Mouse (Mus musculus) kidney, adult 2 months (tissue): ENCODE data around the gene Pitpnm1. TPM values are rescaled to one million over a fixed set of nuclear protein-coding genes. Genes with fewer than 3 reads are reported as not detected.

Experiments used
- DNase-seq: peaks from one replicate; pipeline ENCODE4 v3.0.0; 2021
- H3K27ac ChIP-seq: fragments of 200-500 bp; 2 replicates; pipeline ENCODE4 v1.5.1; 2012; ENCODE audit warnings: low read depth, low read length, control low read depth, inconsistent platforms; ENCODE audit not compliant: insufficient read depth
- H3K27me3 ChIP-seq: fragments of 200-500 bp; replicated peaks from 2 replicates; pipeline ENCODE4 v1.6.1; 2012; ENCODE audit warnings: mild to moderate bottlenecking, moderate library complexity, low read length, inconsistent platforms; ENCODE audit not compliant: control insufficient read depth, insufficient read depth
- H3K36me3 ChIP-seq: fragments of 200-500 bp; 2 replicates; pipeline ENCODE4 v1.6.1; 2012; ENCODE audit warnings: mild to moderate bottlenecking, moderate library complexity, low read length, inconsistent platforms; ENCODE audit not compliant: control insufficient read depth, insufficient read depth
- H3K4me1 ChIP-seq: fragments of 200-500 bp; 2 replicates; pipeline ENCODE4 v1.6.1; 2011; ENCODE audit warnings: low read length; ENCODE audit not compliant: control insufficient read depth, insufficient read depth
- H3K4me3 ChIP-seq: fragments of 200-500 bp; 2 replicates; pipeline ENCODE4 v1.5.1; 2011; ENCODE audit warnings: mild to moderate bottlenecking, low read depth, low read length, control low read depth; ENCODE audit not compliant: insufficient read depth
- CTCF ChIP-seq: fragments of 200-500 bp; conservative IDR thresholded peaks from 2 replicates; pipeline ENCODE4 v1.5.1; 2011; ENCODE audit warnings: low read depth, mild to moderate bottlenecking, control low read depth, low read length, moderate library complexity, mixed read lengths; ENCODE audit not compliant: insufficient read depth, insufficient read length
- POLR2A ChIP-seq: fragments of 200-500 bp; IDR thresholded peaks from one replicate; pipeline ENCODE4 v1.6.1; 2011; ENCODE audit warnings: low read depth, low read length, control low read depth
- WGBS: fragments of 180-500 bp; shearing (Covaris S2); methylation state at CpG from one replicate; pipeline ENCODE4 v1.1.7; 2018; 5-methylcytosine and 5-hydroxymethylcytosine counted together
- polyA plus RNA-seq: library from polyadenylated mRNA; depleted of rRNA; stranded (reverse); fragments of >200 nt; gene quantifications from 2 replicates; pipeline ENCODE4 v1.2.3, GENCODE M21; 2012

Gene Pitpnm1
- polyA plus RNA-seq, 1 experiment, result 46.3 TPM

GRCm38 (mm10) chr19:4087090-4087489 is 12.7 kb upstream of the Pitpnm1 start:
- WGBS, result 81% methylated on average over 5 of the region's 5 CpGs
- Histone ChIP-seq H3K36me3 (no peaks in the 10 kb centered on the region), H3K4me3 (no peak overlapping the region), H3K27ac (no peak overlapping the region), H3K27me3 (no peaks in the 10 kb centered on the region), H3K4me1 (no peaks in the 10 kb centered on the region)
- DNase-seq, result no peak
- TF ChIP-seq CTCF (no peak), POLR2A (no peak)

- Histone ChIP-seq H3K4me3 (no peak overlapping the region), H3K27me3 (no peaks in the 10 kb centered on the region), H3K4me1 (no peaks in the 10 kb centered on the region), H3K36me3 (no peaks in the 10 kb centered on the region), H3K27ac (no peak overlapping the region)
- 61% methylated on average over 5 of the region's 5 CpGs for WGBS
- no peak for DNase-seq
- TF ChIP-seq POLR2A, result no peak
- TF ChIP-seq CTCF, result no peak
Measured at GRCm38 (mm10) chr19:4088146-4088545, 11.7 kb upstream of the Pitpnm1 start.

GRCm38 (mm10) chr19:4089128-4089527 is 10.7 kb upstream of the Pitpnm1 start:
- H3K36me3 ChIP-seq, result no peaks in the 10 kb centered on the region
- DNase-seq, result no peak
- H3K27me3 ChIP-seq, result no peaks in the 10 kb centered on the region
- no peaks in the 10 kb centered on the region for H3K4me1 ChIP-seq
- no peak overlapping the region for H3K27ac ChIP-seq
- TF ChIP-seq POLR2A, result no peak
- TF ChIP-seq CTCF, result no peak
- WGBS, result 67% methylated on average over 6 of the region's 6 CpGs
- H3K4me3 ChIP-seq, result no peak overlapping the region

- WGBS, result 89% methylated on average over 3 of the region's 3 CpGs
- DNase-seq, result no peak
- no peaks in the 10 kb centered on the region for H3K4me1 ChIP-seq
Measured at GRCm38 (mm10) chr19:4090446-4090845, 9.4 kb upstream of the Pitpnm1 start.

GRCm38 (mm10) chr19:4091383-4091782 is 8.4 kb upstream of the Pitpnm1 start:
- H3K4me1 ChIP-seq, result peaks cover 3% of the 10 kb centered on the region; the same call in 1 of the 2 replicates
- no peak overlapping the region for H3K4me3 ChIP-seq
- H3K36me3 ChIP-seq, result no peaks in the 10 kb centered on the region
- H3K27me3 ChIP-seq, result no peaks in the 10 kb centered on the region
- no peak for DNase-seq
- WGBS, result 66% methylated on average over 2 of the region's 2 CpGs
- TF ChIP-seq POLR2A, result no peak
- TF ChIP-seq CTCF, result no peak
- no peak overlapping the region for H3K27ac ChIP-seq

More at GRCm38 (mm10) chr19:4090446-4090845, 9.4 kb upstream of the Pitpnm1 start:
- H3K4me3 ChIP-seq, result no peak overlapping the region
- H3K36me3 ChIP-seq, result no peaks in the 10 kb centered on the region
- no peaks in the 10 kb centered on the region for H3K27me3 ChIP-seq
- H3K27ac ChIP-seq, result no peak overlapping the region
- TF ChIP-seq CTCF, result no peak
- TF ChIP-seq POLR2A, result no peak

GRCm38 (mm10) chr19:4092750-4093149 is 7.0 kb upstream of the Pitpnm1 start:
- Histone ChIP-seq H3K27ac (no peak overlapping the region), H3K27me3 (no peaks in the 10 kb centered on the region), H3K4me3 (no peak overlapping the region), H3K4me1 (peaks cover 4% of the 10 kb centered on the region; the same call in 1 of the 2 replicates), H3K36me3 (no peaks in the 10 kb centered on the region)
- WGBS, result 45% methylated on average over 3 of the region's 3 CpGs
- TF ChIP-seq POLR2A (no peak), CTCF (no peak)
- no peak for DNase-seq

- H3K27me3 ChIP-seq, result no peaks in the 10 kb centered on the region
- no peak for DNase-seq
- TF ChIP-seq CTCF (no peak), POLR2A (no peak)
- no peak overlapping the region for H3K27ac ChIP-seq
- peaks cover 9% of the 10 kb centered on the region; the same call in 1 of the 2 replicates for H3K4me1 ChIP-seq
- no peak overlapping the region for H3K4me3 ChIP-seq
- no peaks in the 10 kb centered on the region for H3K36me3 ChIP-seq
- WGBS, result 66% methylated on average over 7 of the region's 7 CpGs
Measured at GRCm38 (mm10) chr19:4093772-4094171, 6.0 kb upstream of the Pitpnm1 start.

- Histone ChIP-seq H3K4me1 (peaks cover 11% of the 10 kb centered on the region; the same call in 1 of the 2 replicates), H3K27me3 (no peaks in the 10 kb centered on the region), H3K27ac (no peak overlapping the region), H3K36me3 (no peaks in the 10 kb centered on the region), H3K4me3 (no peak overlapping the region)
- TF ChIP-seq CTCF, result no peak
- no peak for TF ChIP-seq POLR2A
- WGBS, result 74% methylated on average over 3 of the region's 3 CpGs
- no peak for DNase-seq
Measured at GRCm38 (mm10) chr19:4094348-4094747, 5.5 kb upstream of the Pitpnm1 start.
